Mouse (Mus musculus): ENCODE data around the gene Dexi.

Dexi gene

DNA sequence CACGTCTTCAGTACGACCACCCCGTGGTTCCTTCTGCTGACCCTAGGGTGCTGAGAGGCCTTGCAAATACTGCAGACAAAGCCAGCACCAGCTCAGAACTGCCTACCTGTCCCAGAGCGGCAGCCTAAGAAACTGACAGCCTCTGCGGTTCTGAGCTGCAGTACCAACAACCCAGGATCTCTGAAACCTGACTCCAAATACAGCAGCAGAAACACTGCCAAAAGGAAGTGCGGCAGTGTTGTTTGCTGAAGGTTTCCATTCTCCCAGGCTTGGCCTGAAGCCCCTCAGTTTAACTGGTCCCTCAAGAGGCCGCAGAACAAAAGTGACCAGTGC, 1.3 kb downstream of the Dexi start:
- no peak for ATAC-seq (ENCODE audit: insufficient number of reproducible peaks, low FRiP score, low TSS enrichment)

DNA sequence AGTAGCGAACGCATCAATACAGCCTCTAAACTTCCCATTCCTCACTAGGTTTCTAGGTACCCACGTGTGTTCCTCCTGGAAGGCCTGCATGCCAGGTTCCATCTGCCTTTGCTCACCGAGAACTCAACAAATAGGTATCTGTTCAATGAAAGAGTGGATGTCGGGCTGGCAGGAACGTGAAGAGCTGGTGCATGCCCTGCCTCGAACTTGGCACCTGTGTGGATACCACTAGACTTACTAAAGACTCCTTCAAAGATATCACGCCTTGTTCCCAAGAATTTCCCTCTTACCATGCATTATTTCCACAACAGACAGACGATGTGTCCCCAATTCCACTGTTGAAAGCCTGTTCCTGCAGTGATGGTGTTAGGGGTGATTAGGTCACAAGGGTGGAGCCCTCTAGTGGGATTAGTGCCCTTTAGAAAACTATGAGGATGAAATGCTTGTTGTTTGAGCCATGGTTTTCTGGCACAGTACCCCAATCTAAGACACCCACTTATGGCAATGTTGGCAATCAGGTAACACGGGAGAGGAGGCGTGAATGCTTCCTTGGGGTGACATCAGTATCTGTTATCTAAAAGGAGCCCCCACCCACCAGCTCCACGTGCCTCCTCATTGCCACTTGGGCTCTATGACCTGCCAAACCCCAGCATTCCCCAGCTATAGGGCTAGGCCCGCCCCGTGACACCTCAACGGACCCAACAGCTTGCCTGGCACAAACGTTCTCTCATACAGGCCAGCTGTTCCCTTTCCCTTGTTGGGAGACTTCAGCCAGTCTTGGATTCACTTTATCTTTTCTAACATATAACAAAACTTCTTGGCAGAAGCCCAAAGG, 1.9 kb downstream of the Dexi start:
- no peak for ATAC-seq (ENCODE audit: insufficient number of reproducible peaks, low FRiP score, low TSS enrichment)

DNA sequence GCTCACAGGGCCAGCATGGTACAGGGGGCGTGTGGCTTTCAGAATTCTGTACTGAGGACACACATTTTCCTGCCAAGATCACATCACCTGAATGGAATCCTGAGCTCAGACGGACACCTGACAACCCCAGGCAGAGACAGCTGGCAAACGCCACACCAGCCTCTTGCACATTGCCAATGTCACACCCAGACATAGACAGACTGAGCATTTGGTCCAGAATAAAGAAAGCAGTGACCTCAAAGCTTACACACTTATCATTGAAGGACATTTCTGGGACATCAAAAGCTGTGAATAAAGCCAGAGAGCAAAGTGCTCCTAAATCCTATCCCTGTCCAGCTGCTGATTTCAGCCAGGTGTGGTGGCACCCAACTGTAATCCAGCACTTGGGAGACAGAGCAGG, 5.9 kb downstream of the Dexi start:
- ATAC-seq (ENCODE audit: insufficient number of reproducible peaks, low FRiP score, low TSS enrichment) = no peak

DNA sequence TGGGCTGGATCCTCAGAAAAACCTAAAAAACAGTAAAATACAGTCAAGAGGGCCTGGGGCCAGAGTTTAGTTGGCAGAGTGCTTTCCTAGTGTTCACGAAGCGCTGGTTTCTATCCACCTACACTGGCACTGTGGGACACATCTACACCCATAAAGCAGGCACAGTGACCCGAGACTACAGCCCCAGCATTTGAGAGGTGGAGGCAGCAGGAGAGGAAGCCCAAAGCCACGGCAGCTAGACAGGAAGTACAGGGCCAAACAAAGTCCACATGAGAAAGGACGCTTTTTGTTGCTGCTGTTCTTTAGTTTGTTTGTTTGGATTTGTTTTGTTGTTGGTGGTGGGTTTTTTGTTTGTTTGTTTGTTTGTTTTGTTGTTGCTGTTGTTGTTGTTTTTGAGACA, 6.5 kb downstream of the Dexi start:
- no peak for ATAC-seq (ENCODE audit: insufficient number of reproducible peaks, low FRiP score, low TSS enrichment)

DNA sequence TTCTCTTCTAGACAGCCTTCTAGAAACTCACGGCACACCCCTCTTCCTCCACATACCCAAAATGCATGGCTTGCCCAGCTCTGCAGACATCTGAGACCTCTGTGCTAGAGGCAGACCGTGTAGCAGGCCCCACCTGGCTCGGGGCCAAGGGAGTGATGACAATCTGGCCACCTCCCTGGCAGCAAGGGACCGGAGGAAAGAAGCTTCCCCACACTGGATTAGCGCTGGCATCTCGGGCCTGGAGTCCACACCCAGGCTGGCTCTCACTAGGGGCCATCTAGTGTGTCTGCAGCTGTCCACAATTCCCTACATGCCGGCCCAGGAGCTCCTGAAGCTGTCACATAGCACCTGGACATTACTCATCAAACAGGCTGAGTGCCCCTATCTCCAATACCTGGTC, 8.3 kb downstream of the Dexi start:
- ATAC-seq (ENCODE audit: insufficient number of reproducible peaks, low FRiP score, low TSS enrichment) = no peak

DNA sequence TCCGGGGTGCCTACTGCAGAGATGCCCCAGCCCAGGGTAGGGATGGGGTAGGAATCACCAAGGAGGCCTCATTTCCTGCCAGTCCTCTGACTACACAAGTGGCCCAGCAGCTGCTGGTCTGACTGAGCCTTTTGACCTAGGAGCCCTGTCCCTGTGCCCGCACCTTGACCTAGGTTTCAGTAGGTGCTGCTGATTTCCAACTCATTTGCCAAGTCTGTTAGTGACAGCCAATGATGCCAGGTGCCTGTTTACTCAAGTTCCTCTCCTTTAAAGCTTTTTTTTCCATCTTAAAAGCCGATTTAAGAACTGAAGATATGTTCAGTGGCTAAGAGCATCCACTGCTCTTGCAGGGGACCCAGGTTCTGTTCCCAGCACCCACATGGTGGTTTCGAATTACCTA, 9.1 kb downstream of the Dexi start:
- no peak for ATAC-seq (ENCODE audit: insufficient number of reproducible peaks, low FRiP score, low TSS enrichment)

DNA sequence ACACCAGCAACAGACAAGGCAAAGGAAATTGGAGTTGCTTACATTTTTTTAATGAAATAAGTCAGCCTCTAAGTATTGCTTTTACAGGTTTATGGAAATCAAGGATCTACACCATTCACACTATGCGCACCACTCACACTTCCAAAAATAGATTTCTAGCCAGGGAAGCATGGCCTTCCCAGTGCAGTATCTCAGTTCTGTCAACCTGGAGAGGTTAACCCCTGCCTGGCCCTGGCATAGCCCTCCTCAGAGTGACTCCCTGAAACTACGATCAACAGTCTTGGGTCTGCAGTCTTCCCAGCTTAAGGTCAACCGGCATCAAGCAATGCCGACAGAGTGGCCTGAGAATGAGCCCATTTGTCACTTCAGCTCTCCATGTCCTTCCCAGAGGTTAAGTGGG, 12.7 kb downstream of the Dexi start:
- no peak for ATAC-seq (ENCODE audit: insufficient number of reproducible peaks, low FRiP score, low TSS enrichment)

DNA sequence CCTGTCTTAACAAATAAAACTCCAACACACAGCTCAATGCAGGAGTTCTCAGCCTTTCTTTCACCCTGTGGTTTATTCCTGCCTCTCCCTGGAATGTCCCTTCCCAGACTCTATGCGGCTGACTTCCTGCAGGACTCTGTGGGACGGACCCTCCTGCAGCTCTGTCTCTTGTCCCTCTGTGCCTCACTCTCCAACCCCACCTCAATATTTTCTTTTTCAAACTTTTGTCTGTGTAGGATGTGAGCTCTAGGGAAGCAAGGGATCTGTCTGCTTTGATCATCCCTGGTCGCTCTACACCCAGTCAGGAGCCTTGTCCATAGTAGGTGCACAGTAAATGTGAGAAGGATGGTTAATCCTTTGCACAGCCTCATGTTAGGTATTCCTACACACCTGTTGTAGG, 14.5 kb downstream of the Dexi start:
- no peak for ATAC-seq (ENCODE audit: insufficient number of reproducible peaks, low FRiP score, low TSS enrichment)

DNA sequence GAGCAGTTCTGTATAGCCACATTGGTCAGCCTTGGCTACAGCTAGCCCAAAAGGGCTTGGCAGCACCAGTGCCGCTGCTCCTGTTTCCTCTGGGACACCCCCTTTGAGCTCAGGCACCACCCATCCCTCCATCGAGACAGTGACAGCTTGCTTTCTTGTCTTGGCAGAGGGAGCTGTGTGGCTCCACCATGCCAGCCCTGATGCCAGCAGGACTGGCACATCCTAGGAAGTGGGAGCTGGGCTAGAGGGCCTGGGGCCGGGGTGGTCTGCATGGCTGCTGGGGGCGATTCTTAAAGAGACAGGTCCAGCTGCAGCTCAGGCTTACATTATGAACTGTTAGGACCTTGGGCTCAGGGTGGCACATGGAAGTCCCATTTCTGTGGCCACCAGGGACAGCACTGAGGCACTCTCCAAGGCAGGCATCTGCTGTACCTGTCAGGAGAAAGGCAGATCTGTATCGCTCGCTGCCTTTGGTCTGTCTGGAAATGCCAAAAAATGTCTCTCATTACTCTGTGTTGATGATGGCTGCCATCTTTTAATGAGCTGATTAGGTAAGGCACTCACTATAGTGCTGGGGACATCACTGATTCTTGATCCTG, 15.7 kb downstream of the Dexi start:
- peak; percentile 56 for ATAC-seq (ENCODE audit: insufficient number of reproducible peaks, low FRiP score, low TSS enrichment)

DNA sequence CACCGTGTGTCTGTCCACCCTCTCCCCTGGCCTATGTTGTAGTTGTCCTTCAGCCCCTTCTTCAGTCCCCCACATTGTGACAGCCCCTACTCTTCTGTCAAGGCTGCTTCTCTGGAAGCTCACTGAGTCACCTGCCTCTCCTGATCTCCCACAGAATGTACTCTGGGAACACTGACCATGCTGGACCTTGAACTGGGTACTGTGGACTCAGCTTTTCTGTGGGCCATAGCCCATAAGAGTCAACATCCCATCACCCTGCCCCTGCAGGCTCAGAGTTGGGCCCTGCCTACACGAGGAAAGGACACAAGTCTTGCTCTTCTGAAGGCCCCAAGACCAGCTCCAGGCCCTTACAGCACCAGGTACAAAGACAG, 17.3 kb downstream of the Dexi start:
- ATAC-seq (ENCODE audit: insufficient number of reproducible peaks, low FRiP score, low TSS enrichment) = no peak

DNA sequence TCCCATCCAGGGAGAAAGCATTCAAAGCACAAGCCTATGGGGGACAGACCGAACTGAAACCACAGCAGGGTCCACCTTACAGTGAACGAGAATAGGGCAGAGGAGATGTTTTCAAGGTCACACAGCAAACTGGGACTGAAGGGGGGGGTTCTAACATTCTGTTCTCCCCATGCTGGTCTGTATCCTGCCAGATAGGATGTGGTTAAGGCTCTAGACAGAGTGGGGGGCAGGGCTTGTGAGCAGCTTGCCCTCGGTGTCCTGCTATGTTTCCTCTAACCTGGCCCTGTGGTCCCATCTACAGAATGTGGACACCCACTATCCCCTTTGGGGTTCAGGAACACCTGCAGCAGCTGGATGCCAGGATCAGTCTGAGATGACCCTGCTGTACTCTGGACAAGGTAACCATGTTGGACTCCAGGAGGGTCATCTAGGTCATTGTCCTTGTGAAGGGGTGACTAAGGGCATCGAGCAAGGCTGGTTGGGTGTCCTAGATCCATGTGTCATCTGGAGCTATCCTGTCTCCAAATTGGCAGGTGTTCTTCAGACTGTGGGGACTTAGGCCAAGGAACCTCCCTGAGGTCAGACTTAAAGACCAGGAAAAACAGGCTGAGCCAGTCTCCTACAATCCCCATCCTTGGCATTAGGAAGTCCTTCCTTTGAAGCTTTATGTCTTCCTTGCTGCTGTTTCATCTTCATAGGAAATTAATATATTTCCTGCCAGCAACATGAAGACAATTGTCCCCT, 17.8 kb downstream of the Dexi start:
- no peak for ATAC-seq (ENCODE audit: insufficient number of reproducible peaks, low FRiP score, low TSS enrichment)

DNA sequence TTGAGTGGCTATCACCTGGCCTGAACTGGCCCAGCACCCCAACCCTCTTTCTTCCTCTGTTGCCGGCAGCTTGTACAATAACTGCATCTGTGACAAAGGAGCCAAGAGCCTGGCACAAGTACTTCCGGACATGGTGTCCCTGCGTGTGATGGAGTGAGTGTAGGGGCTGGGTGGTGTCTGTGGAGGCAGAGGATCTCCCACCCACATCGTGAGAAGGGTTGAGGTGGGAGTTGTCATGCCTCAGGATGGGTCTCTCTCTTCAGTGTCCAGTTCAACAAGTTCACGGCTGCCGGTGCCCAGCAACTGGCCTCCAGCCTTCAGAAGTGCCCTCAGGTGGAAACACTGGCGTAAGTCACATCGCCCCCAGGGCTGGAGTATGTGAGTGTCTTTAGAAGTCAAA, 19.2 kb downstream of the Dexi start:
- ATAC-seq (ENCODE audit: insufficient number of reproducible peaks, low FRiP score, low TSS enrichment) = no peak

DNA sequence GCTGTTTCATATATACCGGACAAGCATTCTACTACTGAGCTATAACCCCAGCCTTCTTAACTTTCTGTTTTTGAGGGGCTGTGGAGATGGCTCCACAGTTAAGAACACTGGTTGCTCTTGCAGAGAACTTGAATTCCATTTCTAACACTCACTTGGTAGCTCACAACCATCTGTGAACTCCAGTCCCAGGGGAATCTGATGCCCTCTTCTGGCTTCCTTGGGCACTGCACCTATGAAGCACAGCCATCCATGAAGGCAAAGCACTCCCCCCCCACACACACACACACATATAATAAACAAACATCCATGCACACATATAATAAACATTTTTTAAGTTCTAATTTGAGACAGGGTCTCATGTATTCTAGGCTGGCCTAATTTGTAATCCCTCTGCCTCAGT, 20.0 kb downstream of the Dexi start:
- no peak for ATAC-seq (ENCODE audit: insufficient number of reproducible peaks, low FRiP score, low TSS enrichment)

DNA sequence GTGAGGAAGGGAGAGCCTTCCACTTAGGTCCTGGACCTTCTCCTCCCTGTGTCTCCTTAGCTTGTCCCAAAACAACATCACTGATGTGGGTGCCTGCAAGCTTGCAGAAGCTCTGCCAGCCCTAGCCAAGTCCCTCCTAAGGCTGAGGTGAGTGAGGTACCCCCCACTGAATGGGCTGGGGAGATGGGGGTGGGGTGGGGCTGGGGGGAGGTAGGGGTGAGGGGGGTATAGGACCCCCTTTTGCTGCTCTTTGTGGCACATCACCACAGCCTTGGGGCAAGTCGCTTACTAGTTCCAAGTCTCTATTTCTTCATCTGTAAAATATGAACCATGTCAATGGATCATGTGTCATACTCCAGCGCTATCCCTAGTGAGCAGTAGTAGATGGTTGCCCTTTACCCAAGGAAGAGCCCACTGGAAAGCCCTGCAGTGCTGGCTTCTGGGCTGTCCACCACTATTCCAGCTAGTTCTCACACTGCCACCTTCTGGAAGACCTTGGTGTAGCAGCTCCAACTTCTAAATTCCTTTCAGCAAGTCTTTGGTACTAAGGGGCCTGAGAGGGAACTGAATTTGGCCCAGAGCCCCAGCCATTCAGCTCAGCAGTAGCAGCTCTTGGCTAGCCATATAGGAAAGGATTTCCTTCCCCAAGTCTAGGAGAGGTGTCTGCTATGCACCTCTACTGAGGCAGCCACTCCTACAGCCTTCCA, 21.8 kb downstream of the Dexi start:
- no peak for ATAC-seq (ENCODE audit: insufficient number of reproducible peaks, low FRiP score, low TSS enrichment)

DNA sequence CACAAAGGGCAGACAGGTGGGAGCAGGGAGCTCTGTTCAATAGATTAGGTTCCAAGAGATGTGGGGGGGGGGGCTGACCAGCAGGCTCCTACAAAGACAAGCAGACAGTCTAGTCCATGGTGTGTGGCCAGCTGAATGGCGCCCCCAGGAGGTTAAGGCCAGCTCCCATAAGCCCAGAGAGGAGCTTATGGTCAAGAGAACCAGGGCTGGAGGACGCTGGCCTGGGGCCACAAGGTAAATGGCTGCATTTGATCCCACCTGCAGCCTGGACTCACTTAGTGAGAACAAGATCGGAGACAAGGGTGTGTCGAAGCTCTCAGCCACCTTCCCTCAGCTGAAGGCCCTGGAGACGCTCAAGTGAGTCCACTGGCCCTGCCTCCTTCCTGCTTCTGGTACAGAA, 24.8 kb downstream of the Dexi start:
- ATAC-seq (ENCODE audit: insufficient number of reproducible peaks, low FRiP score, low TSS enrichment) = no peak

DNA sequence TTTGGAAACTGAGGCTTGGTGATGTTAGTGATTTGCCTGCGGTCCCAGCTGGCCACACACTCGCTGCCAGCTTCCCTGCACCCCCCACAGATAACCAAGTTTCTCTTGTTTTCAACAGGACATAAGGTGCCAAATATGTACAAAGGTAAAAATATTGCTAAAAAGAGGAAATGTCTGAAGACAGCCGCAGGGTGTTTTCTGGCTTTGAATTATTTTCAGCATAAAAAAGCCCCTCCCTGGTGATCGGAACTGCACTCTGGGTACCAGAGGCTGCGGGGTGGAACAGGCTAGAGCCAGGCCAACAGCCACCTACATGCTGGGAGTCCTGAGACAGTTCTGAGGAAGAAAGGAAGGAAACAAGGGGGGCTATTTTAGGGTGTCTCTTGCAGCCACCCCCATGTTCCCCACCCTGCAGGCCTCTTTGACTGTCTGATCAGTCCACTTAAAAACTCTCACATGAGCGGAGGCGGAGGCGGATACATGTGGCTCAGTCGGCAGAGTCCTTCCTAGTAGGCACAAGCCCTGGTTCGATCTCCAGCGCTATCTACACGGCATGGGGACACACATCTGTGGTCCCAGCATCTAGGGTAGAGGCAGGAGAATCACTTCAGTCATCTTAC, 26.8 kb downstream of the Dexi start:
- ATAC-seq (ENCODE audit: insufficient number of reproducible peaks, low FRiP score, low TSS enrichment) = no peak

DNA sequence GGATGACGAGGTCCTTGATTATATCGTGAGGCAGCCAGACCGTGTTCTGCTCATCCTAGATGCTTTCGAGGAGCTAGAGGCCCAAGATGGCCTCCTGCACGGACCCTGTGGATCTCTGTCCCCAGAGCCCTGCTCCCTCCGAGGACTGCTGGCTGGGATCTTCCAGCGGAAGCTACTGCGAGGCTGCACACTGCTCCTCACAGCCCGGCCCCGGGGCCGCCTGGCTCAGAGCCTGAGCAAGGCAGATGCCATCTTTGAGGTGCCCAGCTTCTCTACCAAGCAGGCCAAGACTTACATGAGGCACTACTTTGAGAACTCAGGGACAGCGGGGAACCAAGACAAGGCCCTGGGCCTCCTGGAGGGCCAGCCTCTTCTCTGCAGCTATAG, 31.7 kb downstream of the Dexi start:
- peak; percentile 61 for ATAC-seq (ENCODE audit: insufficient number of reproducible peaks, low FRiP score, low TSS enrichment)

DNA sequence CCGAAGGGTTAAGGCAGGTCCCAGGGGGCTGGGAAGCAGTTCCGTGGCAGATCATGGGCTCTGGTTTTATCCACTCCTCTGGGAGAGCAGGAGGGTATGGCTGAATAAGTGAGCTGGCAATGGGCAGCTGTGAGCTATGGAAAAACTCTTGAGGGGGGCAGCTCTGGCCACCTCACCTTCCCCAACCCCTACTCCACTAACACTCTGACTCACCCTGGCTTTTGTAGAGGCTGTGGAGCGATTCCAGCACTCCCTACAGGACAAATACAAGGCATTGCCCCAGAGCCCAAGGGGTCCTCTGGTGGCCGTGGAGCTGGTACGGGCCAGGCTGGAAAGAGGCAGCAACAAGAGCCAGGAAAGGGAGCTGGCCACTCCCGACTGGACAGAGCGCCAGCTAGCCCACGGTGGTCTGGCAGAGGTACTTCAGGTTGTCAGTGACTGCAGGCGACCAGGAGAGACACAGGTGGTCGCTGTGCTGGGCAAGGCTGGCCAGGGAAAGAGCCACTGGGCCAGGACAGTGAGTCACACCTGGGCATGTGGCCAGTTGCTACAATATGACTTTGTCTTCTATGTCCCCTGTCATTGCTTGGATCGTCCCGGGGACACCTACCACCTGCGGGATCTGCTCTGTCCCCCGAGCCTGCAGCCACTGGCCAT, 32.2 kb downstream of the Dexi start:
- peak; percentile 78 for ATAC-seq (ENCODE audit: insufficient number of reproducible peaks, low FRiP score, low TSS enrichment)

DNA sequence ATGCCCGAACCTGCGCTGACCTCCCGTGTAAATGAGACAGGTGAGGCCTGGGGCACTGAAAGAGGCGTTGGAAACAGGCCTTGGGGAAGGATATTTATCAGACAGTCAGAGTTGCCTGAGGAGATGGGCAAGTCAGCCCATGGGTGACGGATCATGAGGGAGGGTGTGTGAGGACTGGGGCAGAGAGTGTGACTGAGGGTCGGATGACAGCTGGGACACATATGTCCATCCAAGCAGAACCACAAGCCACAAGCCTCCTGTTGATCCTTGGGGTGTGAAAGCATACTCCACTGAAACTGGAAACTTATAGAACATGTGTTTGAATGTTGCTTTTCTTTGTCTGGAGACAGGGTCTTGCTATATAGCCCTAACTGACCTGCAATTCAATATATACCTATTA, 34.2 kb downstream of the Dexi start:
- ATAC-seq (ENCODE audit: insufficient number of reproducible peaks, low FRiP score, low TSS enrichment) = no peak

DNA sequence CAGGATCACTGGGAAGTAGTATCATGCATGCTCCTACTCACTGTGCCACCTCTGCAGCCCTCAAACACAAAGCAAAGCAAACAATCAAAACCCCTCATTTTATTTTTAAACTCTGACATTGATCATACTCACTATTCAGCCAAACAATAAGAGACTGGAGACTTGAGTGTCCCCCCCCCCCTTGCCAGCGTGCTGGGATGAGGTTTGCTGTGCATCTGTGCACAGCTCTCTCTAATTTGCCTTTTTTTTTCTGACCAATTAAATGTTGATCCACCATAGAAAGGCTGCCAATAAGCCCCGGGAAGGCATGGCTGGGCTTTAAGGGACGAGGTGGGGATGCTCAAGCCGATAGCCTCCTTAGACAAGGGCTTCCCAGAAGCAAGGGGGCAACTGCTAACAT, 35.4 kb downstream of the Dexi start:
- ATAC-seq (ENCODE audit: insufficient number of reproducible peaks, low FRiP score, low TSS enrichment) = no peak
